Mouse (Mus musculus) embryonic fibroblast, embryonic 13.5 days (primary cell): ENCODE measurements at regions not wholly inside any gene's neighbourhood (a gene's known extent, or its start where the extent isn't known, plus 50 kb on each side); places are given as distances from the start of the nearest gene placed in this dataset.

Experiments used
- H3K27ac ChIP-seq: 2 replicates; pipeline ENCODE4 v1.5.1; 2012; ENCODE audit warnings: low read length, control low read depth, inconsistent platforms; ENCODE audit not compliant: insufficient read depth
- H3K4me1 ChIP-seq: 2 replicates; pipeline ENCODE4 v1.6.1; 2011; ENCODE audit warnings: low read length; ENCODE audit not compliant: control insufficient read depth, insufficient read depth
- H3K4me3 ChIP-seq: 2 replicates; pipeline ENCODE4 v1.5.1; 2011; ENCODE audit warnings: mild to moderate bottlenecking, control low read depth, low read length; ENCODE audit not compliant: insufficient read depth
- CTCF ChIP-seq: IDR thresholded peaks from 2 replicates; pipeline ENCODE4 v1.5.1; 2011; ENCODE audit warnings: mild to moderate bottlenecking, control low read depth, low read length, moderate library complexity, borderline replicate concordance; ENCODE audit not compliant: insufficient read depth
- POLR2A ChIP-seq: IDR thresholded peaks from 2 replicates; pipeline ENCODE4 v1.6.1; 2011; ENCODE audit warnings: low read depth, mild to moderate bottlenecking, control low read depth, low read length, moderate library complexity

GRCm38 (mm10) chr6:51177701-51178060, 254.8 kb upstream of the Nfe2l3 start:
- H3K4me1 ChIP-seq, result peaks cover 6% of the 10 kb centered on the region; the same call in 1 of the 2 replicates
- peak overlapping the region; percentile 65 for H3K27ac ChIP-seq
- no peak for TF ChIP-seq POLR2A
- TF ChIP-seq CTCF, result no peak

DNA sequence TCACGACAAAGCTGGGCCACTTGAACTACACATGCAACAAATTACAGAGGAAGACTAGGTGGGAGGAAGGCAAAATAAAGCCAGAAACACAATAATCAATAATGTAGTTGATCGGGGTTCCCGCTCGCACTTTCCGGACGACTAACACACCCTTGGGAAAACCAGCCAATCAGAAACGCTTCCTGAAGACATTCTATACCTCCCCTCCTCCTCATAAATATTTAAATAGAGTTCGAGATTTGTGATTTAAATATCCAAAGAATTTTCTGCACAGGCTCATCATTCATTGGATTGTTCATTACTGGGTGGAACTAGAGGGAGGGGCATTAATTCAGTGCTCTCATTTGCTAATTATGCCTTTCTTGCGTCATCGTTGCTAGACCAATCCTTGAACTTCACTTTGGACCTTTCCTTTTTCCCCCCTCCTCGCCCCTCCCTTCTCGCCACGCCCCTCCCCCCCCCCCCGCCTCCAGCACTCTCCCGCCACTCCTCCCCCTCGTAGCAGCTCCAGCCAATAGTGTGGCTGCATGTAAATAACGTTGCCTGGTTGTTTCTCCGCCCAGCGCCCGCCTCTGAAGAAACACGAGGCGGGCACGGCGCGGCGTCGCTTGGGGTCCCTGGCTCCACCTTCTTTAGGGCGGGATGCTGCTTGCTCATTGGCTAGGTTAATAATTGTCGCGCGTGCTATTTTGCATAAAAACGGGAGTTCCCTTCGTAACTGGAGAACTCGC, 254.2 kb upstream of the Nfe2l3 start:
- Histone ChIP-seq H3K27ac (peak overlapping the region; percentile 65), H3K4me3 (peak overlapping the region; percentile 99), H3K4me1 (peaks cover 6% of the 10 kb centered on the region; the same call in 1 of the 2 replicates)
- TF ChIP-seq POLR2A (no peak), CTCF (no peak)

More at GRCm38 (mm10) chr6:51177701-51178060, 254.8 kb upstream of the Nfe2l3 start:
- peak overlapping the region; percentile 99 for H3K4me3 ChIP-seq

DNA sequence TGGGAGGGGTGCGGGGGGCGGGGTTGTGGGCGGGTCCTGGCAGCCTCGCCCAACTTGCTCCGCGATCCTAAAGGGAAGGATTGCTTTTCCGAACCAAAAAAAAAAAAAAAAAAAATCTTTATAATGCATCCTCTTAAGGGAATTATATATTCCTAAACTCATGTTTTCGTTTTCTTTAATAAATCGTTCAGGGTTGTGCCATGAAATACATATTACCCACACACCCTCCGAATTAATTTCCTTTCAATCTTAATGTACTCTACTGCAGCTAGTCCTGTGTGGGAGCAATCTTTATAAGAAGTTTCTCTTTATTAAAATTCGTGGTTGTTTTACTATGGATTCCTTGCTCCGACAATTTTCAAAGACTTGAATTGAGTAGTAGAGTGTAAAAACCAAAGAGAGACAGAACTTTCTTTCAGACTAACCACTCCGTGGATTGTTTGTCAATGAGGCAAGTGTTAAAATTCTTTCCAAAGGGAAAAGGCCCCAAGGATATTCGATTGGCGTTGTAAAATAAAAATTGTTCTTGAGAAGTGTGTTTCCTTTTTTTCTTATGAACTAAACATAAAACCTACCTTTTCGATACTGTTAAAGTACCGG, 253.6 kb upstream of the Nfe2l3 start:
- Histone ChIP-seq H3K4me1 (peaks cover 6% of the 10 kb centered on the region; the same call in 1 of the 2 replicates), H3K4me3 (no peak overlapping the region), H3K27ac (no peak overlapping the region)
- TF ChIP-seq POLR2A (no peak), CTCF (no peak)

- H3K27ac ChIP-seq, result no peak overlapping the region
- no peak overlapping the region for H3K4me3 ChIP-seq
- no peaks in the 10 kb centered on the region for H3K4me1 ChIP-seq
- TF ChIP-seq POLR2A, result no peak
- TF ChIP-seq CTCF, result no peak
These were observed 252.5 kb upstream of the Nfe2l3 start for GRCm38 (mm10) chr6:51179741-51180537.

GRCm38 (mm10) chr6:51180881-51181875, 251.3 kb upstream of the Nfe2l3 start:
- no peak overlapping the region for H3K4me3 ChIP-seq
- H3K27ac ChIP-seq, result no peak overlapping the region
- TF ChIP-seq CTCF (no peak), POLR2A (no peak)
- H3K4me1 ChIP-seq, result no peaks in the 10 kb centered on the region

DNA sequence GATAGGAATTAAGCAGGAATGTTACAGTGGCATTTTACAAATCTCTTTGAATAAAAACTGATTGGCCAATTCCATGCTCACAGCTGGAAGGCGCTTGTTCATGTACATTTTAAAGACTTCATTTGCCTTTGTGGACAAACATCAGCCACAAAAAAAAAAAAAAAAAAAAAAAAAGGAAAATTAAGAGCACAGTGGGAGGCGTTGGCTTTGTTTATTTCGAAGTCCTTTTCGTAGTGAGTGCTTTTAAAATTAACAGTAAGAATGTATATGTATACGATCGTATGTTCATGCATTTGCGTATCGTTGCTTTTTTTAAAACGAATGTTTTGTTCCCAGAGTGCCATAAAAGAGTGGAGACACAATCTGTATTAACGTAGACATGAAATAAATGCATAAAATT, 250.6 kb upstream of the Nfe2l3 start:
- no peak overlapping the region for H3K4me3 ChIP-seq
- no peaks in the 10 kb centered on the region for H3K4me1 ChIP-seq
- TF ChIP-seq CTCF (no peak), POLR2A (no peak)
- H3K27ac ChIP-seq, result no peak overlapping the region

DNA sequence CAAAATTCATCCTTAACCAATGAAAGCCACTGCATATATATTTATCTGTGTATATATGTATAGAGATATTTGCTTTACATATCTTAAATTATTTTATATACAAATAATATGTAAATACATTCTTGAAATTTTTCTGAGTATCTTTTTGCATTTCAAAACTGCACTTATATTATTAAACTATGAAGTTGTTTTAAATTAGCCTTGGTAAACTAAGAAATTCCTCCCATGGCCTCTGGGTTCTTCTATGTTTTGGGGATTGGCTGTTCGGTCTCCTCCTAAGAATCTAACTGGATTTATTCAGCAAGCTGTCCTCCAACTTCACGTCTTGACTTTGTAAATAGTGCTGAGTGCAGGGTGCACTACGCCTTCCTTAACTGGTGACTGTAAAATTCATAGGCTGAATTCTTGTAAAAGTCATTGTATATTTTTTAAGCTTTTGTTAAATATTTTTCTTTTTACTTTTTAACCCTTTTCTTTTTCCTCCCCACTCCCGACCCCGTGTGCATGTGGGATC, 249.6 kb upstream of the Nfe2l3 start:
- no peak overlapping the region for H3K27ac ChIP-seq
- H3K4me1 ChIP-seq, result no peaks in the 10 kb centered on the region
- no peak overlapping the region for H3K4me3 ChIP-seq
- TF ChIP-seq POLR2A (no peak), CTCF (no peak)

- H3K27ac ChIP-seq, result no peak overlapping the region
- TF ChIP-seq POLR2A (no peak), CTCF (no peak)
- no peaks in the 10 kb centered on the region for H3K4me1 ChIP-seq
- no peak overlapping the region for H3K4me3 ChIP-seq
These were observed 248.7 kb upstream of the Nfe2l3 start for GRCm38 (mm10) chr6:51183576-51184420.

DNA sequence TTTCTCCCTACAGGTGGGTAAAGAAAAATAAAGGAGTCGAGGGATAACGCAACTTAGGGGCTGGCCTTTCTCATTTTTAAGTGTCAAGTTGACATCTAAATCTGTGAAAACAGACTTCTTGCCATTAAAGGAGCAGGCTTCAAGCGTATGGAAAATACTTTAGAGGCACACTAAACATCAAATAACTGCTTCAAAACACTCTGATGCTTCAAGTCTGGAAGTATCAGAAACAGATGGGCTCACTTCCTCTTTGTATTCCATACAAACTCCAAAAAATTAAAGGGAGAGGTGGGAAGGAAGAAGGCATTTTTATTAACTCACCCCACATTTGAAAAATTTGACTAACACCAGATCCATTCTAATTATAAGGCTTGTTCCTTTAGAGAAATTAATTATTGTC, 248.0 kb upstream of the Nfe2l3 start:
- Histone ChIP-seq H3K4me1 (no peaks in the 10 kb centered on the region), H3K27ac (no peak overlapping the region), H3K4me3 (no peak overlapping the region)
- no peak for TF ChIP-seq CTCF
- no peak for TF ChIP-seq POLR2A
